Mouse (Mus musculus): ENCODE results near the gene Inca1. TPM values are rescaled to one million over a fixed set of nuclear protein-coding genes. Genes with fewer than 3 reads are reported as not detected.

Gene Inca1
- polyA plus RNA-seq, 1 experiment: 2.4 TPM

GRCm38 (mm10) chr11:70674501-70674900, 25.5 kb downstream of the Inca1 start:
- no peak overlapping the region for H3K27ac ChIP-seq (ENCODE audit: insufficient read depth, low read length)
- no peak for TF ChIP-seq CTCF (IDR thresholded peaks at IDR 0.05; ENCODE audit: borderline replicate concordance, insufficient read depth, low read length)
- TF ChIP-seq POLR2A (IDR thresholded peaks at IDR 0.05; ENCODE audit: low read depth, low read length): no peak
- H3K4me3 ChIP-seq (ENCODE audit: insufficient read depth, low read length): no peak overlapping the region
- H3K4me1 ChIP-seq (ENCODE audit: control insufficient read depth, insufficient read depth, low read length): peaks cover 3% of the 10 kb centered on the region; the same call in 1 of the 2 replicates

GRCm38 (mm10) chr11:70674014-70674413, 25.9 kb downstream of the Inca1 start:
- no peak overlapping the region for H3K4me3 ChIP-seq (ENCODE audit: insufficient read depth, low read length)
- H3K27ac ChIP-seq (ENCODE audit: insufficient read depth, low read length): no peak overlapping the region
- TF ChIP-seq POLR2A (IDR thresholded peaks at IDR 0.05; ENCODE audit: low read depth, low read length) (no peak), CTCF (IDR thresholded peaks at IDR 0.05; ENCODE audit: borderline replicate concordance, insufficient read depth, low read length) (no peak)
- H3K4me1 ChIP-seq (ENCODE audit: control insufficient read depth, insufficient read depth, low read length): peaks cover 3% of the 10 kb centered on the region; the same call in 1 of the 2 replicates

GRCm38 (mm10) chr11:70671333-70672047, 28.5 kb downstream of the Inca1 start:
- Histone ChIP-seq H3K4me1 (ENCODE audit: control insufficient read depth, insufficient read depth, low read length) (peaks cover 9% of the 10 kb centered on the region), H3K27ac (ENCODE audit: insufficient read depth, low read length) (peak overlapping the region; percentile 97), H3K4me3 (ENCODE audit: insufficient read depth, low read length) (peak overlapping the region; percentile 65; the same call in 1 of the 2 replicates)
- TF ChIP-seq CTCF (IDR thresholded peaks at IDR 0.05; ENCODE audit: borderline replicate concordance, insufficient read depth, low read length) (no peak), POLR2A (IDR thresholded peaks at IDR 0.05; ENCODE audit: low read depth, low read length) (no peak)

- no peak for TF ChIP-seq CTCF (IDR thresholded peaks at IDR 0.05; ENCODE audit: borderline replicate concordance, insufficient read depth, low read length)
- no peak; the same call in 1 of the 2 replicates for TF ChIP-seq POLR2A (IDR thresholded peaks at IDR 0.05; ENCODE audit: low read depth, low read length)
- Histone ChIP-seq H3K4me3 (ENCODE audit: insufficient read depth, low read length) (peak overlapping the region; percentile 65), H3K27ac (ENCODE audit: insufficient read depth, low read length) (peak overlapping the region; percentile 97), H3K4me1 (ENCODE audit: control insufficient read depth, insufficient read depth, low read length) (peaks cover 9% of the 10 kb centered on the region)
Measured at GRCm38 (mm10) chr11:70670483-70670882, 29.5 kb downstream of the Inca1 start.

DNA sequence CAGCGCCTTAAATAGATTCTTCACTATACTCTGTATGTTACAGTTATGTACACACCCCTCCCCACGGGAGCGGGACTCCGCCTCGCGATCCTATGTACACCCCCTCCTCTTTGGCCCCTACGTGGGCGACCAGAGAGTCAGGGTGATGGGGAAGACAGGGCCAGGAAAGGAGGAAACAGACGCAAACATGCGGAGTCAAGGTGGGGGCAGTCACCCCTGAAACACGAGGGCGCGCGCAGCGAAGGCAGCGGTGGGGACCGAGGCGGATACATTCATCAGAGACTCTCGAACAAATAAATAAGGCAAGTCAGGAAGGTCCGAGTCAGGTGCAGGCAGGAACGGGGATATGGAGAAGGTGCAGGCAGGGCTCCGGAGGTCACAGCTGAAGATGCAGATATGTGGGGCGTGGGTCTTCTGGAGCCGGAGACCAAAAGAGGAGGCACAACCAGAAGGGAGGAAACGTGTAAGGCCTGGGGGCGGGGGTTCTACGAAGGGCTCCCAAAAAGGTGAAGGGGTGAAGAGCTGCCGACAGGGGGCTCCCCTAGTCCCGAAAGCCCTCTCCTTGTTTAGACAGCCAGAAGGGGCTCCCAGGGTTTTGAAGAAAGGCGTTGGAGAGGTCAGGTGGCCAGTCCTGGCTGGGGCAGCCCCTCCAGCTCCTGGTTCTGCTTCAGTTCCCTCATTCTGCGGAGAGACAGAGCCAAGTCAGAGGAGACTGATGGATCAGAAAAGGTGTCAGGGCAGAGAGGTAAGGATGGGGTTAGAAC, 30.2 kb downstream of the Inca1 start:
- peak overlapping the region; percentile 97 for H3K27ac ChIP-seq (ENCODE audit: insufficient read depth, low read length)
- TF ChIP-seq POLR2A (IDR thresholded peaks at IDR 0.05; ENCODE audit: low read depth, low read length) (peak; percentile 80; the same call in 1 of the 2 replicates), CTCF (IDR thresholded peaks at IDR 0.05; ENCODE audit: borderline replicate concordance, insufficient read depth, low read length) (no peak)
- peak overlapping the region; percentile 65 for H3K4me3 ChIP-seq (ENCODE audit: insufficient read depth, low read length)
- peaks cover 9% of the 10 kb centered on the region for H3K4me1 ChIP-seq (ENCODE audit: control insufficient read depth, insufficient read depth, low read length)

DNA sequence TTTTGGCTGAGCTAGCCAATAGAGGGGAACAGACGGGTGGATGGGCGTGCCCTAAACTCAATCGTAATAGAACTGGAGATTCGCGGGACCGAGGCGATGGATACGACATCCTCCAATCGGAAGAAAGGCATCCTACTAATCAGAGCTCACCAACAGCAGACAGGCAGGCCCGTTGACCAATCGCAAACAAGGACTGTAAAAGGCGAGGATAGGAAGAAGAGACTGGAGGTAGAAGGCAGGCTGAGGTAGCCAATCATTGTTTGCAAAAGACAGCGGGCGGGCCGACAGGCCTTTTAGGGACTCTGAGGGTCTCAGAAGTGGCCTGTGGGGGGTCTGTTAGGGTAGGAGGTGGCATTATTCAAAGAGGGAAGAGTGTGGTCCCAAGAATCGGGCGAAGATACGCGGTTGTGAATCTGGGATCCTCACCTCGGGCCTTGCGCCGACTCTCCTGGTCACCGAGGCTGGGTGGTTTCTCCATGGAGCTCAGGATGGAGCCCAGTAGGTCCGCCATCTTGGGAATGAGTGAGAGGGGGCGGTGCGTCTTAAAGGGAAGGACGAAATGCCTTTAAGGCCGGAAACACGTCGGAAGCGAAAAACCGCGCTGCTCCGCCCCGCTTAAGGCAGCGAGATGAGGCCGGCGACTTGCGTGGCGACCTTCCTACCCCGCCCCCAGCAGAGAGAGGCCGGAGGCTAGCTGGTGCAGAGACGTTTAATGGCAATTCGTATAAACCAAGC, 31.0 kb downstream of the Inca1 start, which contains the start of gene Spag7:
TSS of gene Spag7 (minus strand) at position 646 of the 735 bp plus-strand sequence.
- H3K4me3 ChIP-seq (ENCODE audit: insufficient read depth, low read length): peak within 1 kb of the TSS; percentile 65
- peak; percentile 68 for TF ChIP-seq POLR2A (IDR thresholded peaks at IDR 0.05; ENCODE audit: low read depth, low read length)
- no peak for TF ChIP-seq CTCF (IDR thresholded peaks at IDR 0.05; ENCODE audit: borderline replicate concordance, insufficient read depth, low read length)
- peaks cover 9% of the 10 kb centered on the region for H3K4me1 ChIP-seq (ENCODE audit: control insufficient read depth, insufficient read depth, low read length)
- H3K27ac ChIP-seq (ENCODE audit: insufficient read depth, low read length): peak within 1 kb of the TSS; percentile 97

DNA sequence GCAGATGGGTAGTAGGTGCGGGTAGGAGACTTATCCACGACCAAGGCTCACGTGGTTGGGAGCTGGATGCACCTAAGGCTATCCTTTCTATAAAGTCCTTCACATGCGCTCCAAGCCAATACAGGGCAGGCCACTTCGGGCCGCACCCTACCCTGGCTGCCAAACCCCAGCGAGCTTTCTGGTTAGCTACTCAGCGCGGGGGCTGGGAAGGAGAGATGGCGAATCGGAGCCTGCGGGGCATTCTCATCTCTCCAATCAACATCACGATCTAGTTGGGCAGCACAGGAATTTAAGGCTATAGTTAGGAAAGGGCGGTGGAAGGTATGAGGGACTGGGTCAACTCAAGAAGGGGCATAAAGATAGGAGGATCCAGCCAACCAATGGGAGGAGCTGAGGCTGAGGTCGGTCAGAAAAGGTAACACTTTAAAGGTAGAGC, 31.6 kb downstream of the Inca1 start:
- no peak for TF ChIP-seq CTCF (IDR thresholded peaks at IDR 0.05; ENCODE audit: borderline replicate concordance, insufficient read depth, low read length)
- TF ChIP-seq POLR2A (IDR thresholded peaks at IDR 0.05; ENCODE audit: low read depth, low read length): peak; percentile 88
- H3K27ac ChIP-seq (ENCODE audit: insufficient read depth, low read length): peak overlapping the region; percentile 91
- peak overlapping the region; percentile 37 for H3K4me3 ChIP-seq (ENCODE audit: insufficient read depth, low read length)
- H3K4me1 ChIP-seq (ENCODE audit: control insufficient read depth, insufficient read depth, low read length): peaks cover 9% of the 10 kb centered on the region

DNA sequence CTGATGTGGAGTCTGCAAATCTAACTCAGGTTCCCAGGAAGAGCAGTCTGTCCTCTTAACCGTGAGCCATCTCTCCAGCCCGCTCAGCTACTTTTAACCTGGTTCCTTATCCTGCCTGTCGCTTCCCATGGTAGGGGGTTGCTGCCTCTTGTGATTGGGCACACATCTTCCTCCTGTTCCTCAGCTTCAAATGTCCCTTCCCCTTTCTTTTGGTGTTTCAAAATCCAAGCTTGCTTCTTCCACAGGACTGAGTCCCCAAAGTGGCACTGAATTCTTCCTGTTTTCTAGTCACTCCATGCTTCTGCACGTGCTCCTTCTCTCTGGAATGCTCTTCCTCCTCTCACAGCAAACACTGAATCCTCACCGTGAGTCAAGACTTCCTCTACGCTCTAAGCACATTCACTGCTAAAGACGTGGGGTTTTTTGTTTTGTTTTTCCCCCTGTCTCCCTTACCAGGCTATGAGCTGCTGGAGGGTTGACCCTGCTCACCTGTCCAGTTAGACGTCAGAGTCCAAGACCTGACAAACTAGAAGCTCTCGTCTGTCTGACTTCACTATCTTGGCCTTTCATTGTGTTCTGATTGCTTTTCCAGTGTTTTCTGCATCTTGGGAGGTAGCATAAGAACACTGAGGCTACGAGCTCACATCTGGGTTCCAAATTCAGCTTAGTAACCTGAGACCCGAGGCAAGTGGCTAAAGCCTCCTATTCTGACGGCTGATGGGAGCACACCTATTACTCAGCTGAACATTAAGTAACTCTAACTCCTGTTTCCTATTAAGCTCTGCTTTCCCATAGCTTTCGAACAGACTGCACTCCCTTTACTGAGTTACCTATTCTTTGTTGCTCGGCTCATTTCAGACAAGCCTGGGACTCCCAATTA, 32.4 kb downstream of the Inca1 start:
- peak overlapping the region; percentile 91 for H3K27ac ChIP-seq (ENCODE audit: insufficient read depth, low read length)
- peak overlapping the region; percentile 37 for H3K4me3 ChIP-seq (ENCODE audit: insufficient read depth, low read length)
- TF ChIP-seq CTCF (IDR thresholded peaks at IDR 0.05; ENCODE audit: borderline replicate concordance, insufficient read depth, low read length): no peak
- TF ChIP-seq POLR2A (IDR thresholded peaks at IDR 0.05; ENCODE audit: low read depth, low read length): no peak
- peaks cover 9% of the 10 kb centered on the region for H3K4me1 ChIP-seq (ENCODE audit: control insufficient read depth, insufficient read depth, low read length)
